Mouse (Mus musculus): ENCODE data around the gene Zik1.

DNA sequence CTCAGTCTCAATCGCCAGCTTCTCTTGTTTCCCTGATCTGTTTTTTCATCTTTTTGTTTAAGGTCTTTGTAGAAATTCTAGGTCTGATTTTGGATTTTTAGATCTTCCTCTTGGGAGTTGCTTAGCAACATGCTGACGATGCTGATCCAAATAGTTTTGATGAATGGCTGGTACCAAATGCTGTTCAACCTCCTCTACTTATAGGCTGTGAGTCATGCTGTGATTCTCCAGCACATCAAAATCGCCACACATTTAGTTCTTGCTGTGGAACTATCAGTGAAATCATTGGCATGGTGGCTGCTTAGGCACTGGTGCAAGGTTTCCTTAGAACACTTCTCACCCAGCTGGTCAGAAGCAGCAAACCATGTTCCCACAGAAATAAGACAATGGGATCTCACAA lies 37.0 kb downstream of the Zik1 start:
- TF ChIP-seq GATA1 (IDR thresholded peaks at IDR 0.05; ENCODE audit: borderline replicate concordance, low read length) (no peak), CTCF (IDR thresholded peaks at IDR 0.05; ENCODE audit: low read depth, low read length) (no peak), GATA2 (IDR thresholded peaks at IDR 0.05; ENCODE audit: borderline replicate concordance, low read depth, low read length) (no peak)
